Mouse (Mus musculus) limb, embryonic 12.5 days (tissue): ENCODE measurements around the gene Prepl. TPM values are rescaled to one million over a fixed set of nuclear protein-coding genes. Genes with fewer than 3 reads are reported as not detected.
A peak's percentile ranks its signal among the peaks of the same experiment; 100 is the strongest.

Experiments
- ATAC-seq: fragments of 200-750 bp; cut with Nextera tagmentation; 2 replicates; pipeline ENCODE4 v1.8.0; 2017; ENCODE audit warnings: low read depth, moderate TSS enrichment; ENCODE audit not compliant: insufficient number of reproducible peaks, insufficient read depth, low FRiP score, low TSS enrichment
- H3K27ac ChIP-seq: fragments of 300-500 bp; sonication (generic); 2 replicates; pipeline ENCODE4 v1.5.1; 2016; ENCODE audit warnings: mild to moderate bottlenecking, moderate library complexity
- H3K27me3 ChIP-seq: fragments of 300-500 bp; sonication (generic); 2 replicates; pipeline ENCODE4 v1.6.1; 2016; ENCODE audit warnings: mild to moderate bottlenecking, moderate library complexity
- H3K36me3 ChIP-seq: fragments of 300-500 bp; sonication (generic); 2 replicates; pipeline ENCODE4 v1.6.1; 2016; ENCODE audit warnings: mild to moderate bottlenecking, moderate library complexity
- H3K4me1 ChIP-seq: fragments of 300-500 bp; sonication (generic); replicated peaks from 2 replicates; pipeline ENCODE4 v1.6.1; 2016
- H3K4me2 ChIP-seq: fragments of 300-500 bp; sonication (generic); 2 replicates; pipeline ENCODE4 v1.6.1; 2016; ENCODE audit warnings: mild to moderate bottlenecking, moderate library complexity
- H3K4me3 ChIP-seq: fragments of 300-500 bp; sonication (generic); replicated peaks from 2 replicates; pipeline ENCODE4 v1.5.1; 2016; ENCODE audit warnings: mild to moderate bottlenecking
- H3K9ac ChIP-seq: fragments of 300-500 bp; sonication (generic); replicated peaks from 2 replicates; pipeline ENCODE4 v1.6.1; 2016; ENCODE audit warnings: mild to moderate bottlenecking, moderate library complexity
- H3K9me3 ChIP-seq: fragments of 300-500 bp; sonication (generic); 2 replicates; pipeline ENCODE4 v1.6.1; 2016; ENCODE audit warnings: mild to moderate bottlenecking, moderate library complexity
- WGBS: fragments of 180-500 bp; shearing (Covaris S2); methylation state at CpG from one replicate; pipeline ENCODE4 v1.1.7; 2016; 5-methylcytosine and 5-hydroxymethylcytosine counted together
- polyA plus RNA-seq: library from polyadenylated mRNA; unstranded; fragments of >200 nt; fragmentation: Nextera tagmentation; extraction: Ambion mirVana; gene quantifications from 2 replicates; pipeline ENCODE4 v1.2.1, GENCODE M21; 2016

Prepl gene
- polyA plus RNA-seq, result 28.7 and 30.7 TPM in 2 replicates

DNA sequence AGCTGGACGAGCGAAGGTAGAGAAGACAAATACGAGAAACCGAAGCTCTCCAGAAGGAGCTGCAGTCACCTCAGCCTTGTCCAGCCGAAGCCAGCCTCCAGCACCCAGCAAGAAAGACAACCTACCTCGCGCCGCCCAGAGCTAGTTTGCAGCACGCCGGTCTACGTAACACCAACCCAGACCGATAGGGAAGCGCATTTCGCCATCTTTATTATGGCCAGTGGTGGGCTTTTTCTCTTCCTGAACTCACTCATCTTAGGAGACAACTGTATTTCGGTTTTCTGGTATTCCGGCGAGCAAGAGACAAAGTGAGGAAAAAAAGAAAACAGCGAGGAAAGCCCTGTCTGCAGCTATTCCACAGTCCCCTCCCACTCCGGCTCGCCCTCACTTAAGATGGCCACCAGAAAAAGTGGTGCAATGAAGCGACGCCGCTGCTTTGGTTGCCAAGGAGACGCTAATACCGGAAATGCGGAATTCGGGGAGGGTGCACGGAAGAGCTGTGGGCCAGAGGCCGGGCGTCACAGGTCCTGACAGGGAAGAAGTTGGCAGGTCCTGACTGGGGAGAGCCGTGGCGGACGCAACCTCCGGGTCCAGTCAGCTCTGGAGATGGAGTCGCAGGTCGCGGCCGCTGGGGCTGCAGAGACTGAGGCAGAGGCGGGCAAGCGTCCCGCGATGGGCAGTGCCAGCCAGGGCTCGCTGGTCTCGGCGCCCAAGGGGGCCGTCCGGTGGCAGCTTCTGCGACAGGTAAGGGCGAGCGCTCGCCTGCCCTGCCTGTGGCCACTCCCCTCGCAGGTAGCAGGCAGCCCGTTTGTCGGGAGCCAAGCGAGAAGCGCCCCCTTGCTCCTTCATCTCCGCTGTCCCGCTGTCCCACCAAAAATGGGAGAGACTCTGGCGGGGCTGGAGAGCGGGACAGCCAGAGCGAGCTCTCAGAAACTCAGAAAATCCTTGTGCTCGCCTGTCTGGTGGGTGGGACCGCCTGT is at the start of gene Prepl, which contains the start of gene Camkmt:
Prepl (minus strand) TSS at position 122 of the 980 bp plus-strand sequence.
Camkmt (plus strand) TSS at position 433 of the 980 bp plus-strand sequence.
- H3K4me2 ChIP-seq, result peak within 1 kb of the TSS; percentile 66
- peak; percentile 98 for ATAC-seq
- peaks cover 15% of the 10 kb centered on the region for H3K4me1 ChIP-seq
- H3K4me3 ChIP-seq, result peak within 1 kb of the TSS; percentile 85
- H3K27ac ChIP-seq, result peak within 1 kb of the TSS; percentile 85
- under 1% methylated on average over 61 of the region's 63 CpGs for WGBS
- H3K36me3 ChIP-seq, result no peaks in the 10 kb centered on the region
- H3K9ac ChIP-seq, result peak within 1 kb of the TSS; percentile 68
- no peaks in the 10 kb centered on the region for H3K27me3 ChIP-seq
- H3K9me3 ChIP-seq, result no peaks in the 10 kb centered on the region

GRCm38 (mm10) chr17:85138393-85138792 is 48.4 kb upstream of the Prepl start:
- Histone ChIP-seq H3K4me2 (no peak overlapping the region), H3K27me3 (no peaks in the 10 kb centered on the region), H3K27ac (no peak overlapping the region), H3K4me1 (no peaks in the 10 kb centered on the region; the same call in 1 of the 2 replicates), H3K9ac (no peak overlapping the region), H3K4me3 (no peak overlapping the region), H3K9me3 (no peaks in the 10 kb centered on the region), H3K36me3 (no peaks in the 10 kb centered on the region)
- 92% methylated on average over 1 of the region's 1 CpGs for WGBS
- ATAC-seq, result no peak

DNA sequence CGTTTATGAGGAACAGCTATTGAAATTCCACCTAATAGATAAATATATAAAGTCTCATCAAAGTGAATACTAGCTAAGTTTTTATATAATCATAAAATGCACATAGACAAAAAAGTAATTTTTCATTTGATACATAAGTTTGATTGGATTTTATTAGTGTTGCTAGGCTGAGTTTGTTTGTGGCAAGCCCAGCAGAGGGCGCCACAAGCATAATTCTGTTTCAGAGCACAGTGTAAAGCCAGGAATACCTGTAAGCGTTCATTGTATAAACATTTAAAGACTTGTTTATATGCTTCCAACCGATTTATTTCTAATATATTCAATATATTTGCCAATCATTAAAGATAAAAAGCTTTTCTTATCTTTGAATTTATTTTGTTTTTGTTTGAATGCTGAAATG is 26.6 kb upstream of the Prepl start:
- Histone ChIP-seq H3K27ac (no peak overlapping the region), H3K4me3 (no peak overlapping the region), H3K9me3 (no peaks in the 10 kb centered on the region), H3K9ac (no peak overlapping the region), H3K4me1 (no peaks in the 10 kb centered on the region), H3K36me3 (no peaks in the 10 kb centered on the region), H3K4me2 (no peak overlapping the region), H3K27me3 (no peaks in the 10 kb centered on the region)
- no peak for ATAC-seq
- WGBS, result 31% methylated on average over 4 of the region's 4 CpGs

DNA sequence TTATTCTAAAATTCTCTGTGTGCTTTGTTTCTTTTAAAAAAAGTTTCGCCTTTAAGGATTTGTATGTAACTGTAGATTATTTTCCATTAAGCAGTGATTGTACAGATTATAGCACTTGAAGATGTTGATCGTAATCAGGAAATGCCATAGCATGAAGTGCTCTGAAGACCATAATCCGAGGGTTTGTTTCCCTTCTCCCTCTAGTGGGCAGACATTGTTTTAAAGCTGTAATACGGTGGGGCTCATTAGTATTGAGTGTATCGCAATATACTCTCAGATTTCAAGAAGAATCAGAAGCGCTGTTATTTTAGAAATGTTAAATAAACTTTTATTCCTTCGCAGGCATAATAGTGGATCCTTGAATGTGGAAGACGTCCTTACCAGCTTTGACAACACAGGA is 23.4 kb upstream of the Prepl start:
- Histone ChIP-seq H3K4me2 (no peak overlapping the region), H3K27ac (no peak overlapping the region), H3K4me3 (no peak overlapping the region), H3K36me3 (no peaks in the 10 kb centered on the region), H3K9me3 (no peaks in the 10 kb centered on the region), H3K4me1 (no peaks in the 10 kb centered on the region), H3K27me3 (no peaks in the 10 kb centered on the region), H3K9ac (no peak overlapping the region)
- no peak for ATAC-seq
- 88% methylated on average over 8 of the region's 8 CpGs for WGBS

- H3K9me3 ChIP-seq, result no peaks in the 10 kb centered on the region
- no peak for ATAC-seq
- 97% methylated on average over 1 of the region's 1 CpGs for WGBS
Observed at GRCm38 (mm10) chr17:85110640-85111039, 20.6 kb upstream of the Prepl start.

DNA sequence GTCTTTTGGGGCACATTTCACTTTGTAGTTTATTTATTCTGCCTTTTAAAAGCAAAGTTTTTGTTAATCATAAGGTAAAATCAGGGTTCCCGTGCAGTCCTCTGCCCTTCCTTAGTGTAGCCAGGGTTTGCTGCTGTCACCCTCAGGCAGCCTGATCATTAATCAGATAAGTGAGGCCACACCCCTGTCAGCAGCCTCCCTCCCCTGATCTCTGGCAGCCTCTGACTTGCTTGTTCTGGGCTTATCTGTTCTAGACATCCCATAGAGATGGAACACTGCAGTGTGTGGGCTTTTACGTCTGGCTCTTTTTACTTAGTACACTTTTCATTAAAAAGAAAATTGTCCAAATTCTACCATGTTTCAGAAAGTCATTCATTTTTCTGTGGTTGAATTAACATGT is 13.3 kb upstream of the Prepl start:
- Histone ChIP-seq H3K27me3 (no peaks in the 10 kb centered on the region), H3K4me2 (no peak overlapping the region), H3K4me1 (no peaks in the 10 kb centered on the region), H3K4me3 (no peak overlapping the region), H3K9ac (no peak overlapping the region), H3K27ac (no peak overlapping the region), H3K36me3 (peaks cover 11% of the 10 kb centered on the region), H3K9me3 (peaks cover 7% of the 10 kb centered on the region; the same call in 1 of the 2 replicates)
- 38% methylated on average over 2 of the region's 2 CpGs for WGBS
- ATAC-seq, result no peak

More at GRCm38 (mm10) chr17:85110640-85111039, 20.6 kb upstream of the Prepl start:
- H3K27ac ChIP-seq, result no peak overlapping the region
- no peaks in the 10 kb centered on the region for H3K27me3 ChIP-seq
- H3K4me1 ChIP-seq, result no peaks in the 10 kb centered on the region
- H3K4me2 ChIP-seq, result no peak overlapping the region
- no peaks in the 10 kb centered on the region for H3K36me3 ChIP-seq
- H3K4me3 ChIP-seq, result no peak overlapping the region
- H3K9ac ChIP-seq, result no peak overlapping the region

DNA sequence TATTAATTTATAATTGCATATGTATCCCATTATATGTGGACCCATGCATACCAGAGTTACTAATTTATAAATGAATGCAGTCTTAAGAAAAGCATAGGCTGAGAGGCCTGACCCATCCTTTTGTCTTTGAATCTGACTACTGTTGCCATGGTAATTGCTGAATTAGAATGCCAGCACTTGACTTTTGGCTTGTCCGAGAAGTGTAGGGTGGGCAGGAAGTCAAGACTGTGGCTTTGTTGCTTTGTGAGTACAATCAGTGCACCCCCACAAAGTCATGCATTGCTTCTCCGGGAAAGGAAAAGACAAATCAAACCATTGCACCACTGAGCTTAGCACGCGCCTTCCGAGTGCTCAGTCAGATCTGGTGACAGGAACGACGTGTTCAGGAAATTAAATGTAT is 11.7 kb upstream of the Prepl start:
- Histone ChIP-seq H3K4me3 (no peak overlapping the region), H3K36me3 (peaks cover 22% of the 10 kb centered on the region), H3K27me3 (no peaks in the 10 kb centered on the region), H3K9ac (no peak overlapping the region), H3K4me2 (no peak overlapping the region), H3K9me3 (peaks cover 14% of the 10 kb centered on the region; the same call in 1 of the 2 replicates), H3K4me1 (no peaks in the 10 kb centered on the region), H3K27ac (no peak overlapping the region)
- no peak for ATAC-seq
- 91% methylated on average over 7 of the region's 7 CpGs for WGBS

- WGBS, result 76% methylated on average over 3 of the region's 3 CpGs
- H3K27ac ChIP-seq, result no peak overlapping the region
- no peak for ATAC-seq
Observed at GRCm38 (mm10) chr17:85100232-85100631, 10.2 kb upstream of the Prepl start.

GRCm38 (mm10) chr17:85098677-85099323 is 8.8 kb upstream of the Prepl start:
- no peaks in the 10 kb centered on the region for H3K4me1 ChIP-seq
- 94% methylated on average over 7 of the region's 7 CpGs for WGBS
- H3K4me3 ChIP-seq, result no peak overlapping the region
- H3K4me2 ChIP-seq, result no peak overlapping the region
- no peak for ATAC-seq
- no peak overlapping the region for H3K9ac ChIP-seq
- peaks cover 14% of the 10 kb centered on the region; the same call in 1 of the 2 replicates for H3K9me3 ChIP-seq
- peaks cover 22% of the 10 kb centered on the region for H3K36me3 ChIP-seq
- no peak overlapping the region for H3K27ac ChIP-seq
- H3K27me3 ChIP-seq, result no peaks in the 10 kb centered on the region

More at GRCm38 (mm10) chr17:85100232-85100631, 10.2 kb upstream of the Prepl start:
- no peaks in the 10 kb centered on the region for H3K4me1 ChIP-seq
- H3K4me3 ChIP-seq, result no peak overlapping the region
- peaks cover 22% of the 10 kb centered on the region for H3K36me3 ChIP-seq
- no peak overlapping the region for H3K9ac ChIP-seq
- no peak overlapping the region for H3K4me2 ChIP-seq
- peaks cover 14% of the 10 kb centered on the region; the same call in 1 of the 2 replicates for H3K9me3 ChIP-seq
- no peaks in the 10 kb centered on the region for H3K27me3 ChIP-seq

DNA sequence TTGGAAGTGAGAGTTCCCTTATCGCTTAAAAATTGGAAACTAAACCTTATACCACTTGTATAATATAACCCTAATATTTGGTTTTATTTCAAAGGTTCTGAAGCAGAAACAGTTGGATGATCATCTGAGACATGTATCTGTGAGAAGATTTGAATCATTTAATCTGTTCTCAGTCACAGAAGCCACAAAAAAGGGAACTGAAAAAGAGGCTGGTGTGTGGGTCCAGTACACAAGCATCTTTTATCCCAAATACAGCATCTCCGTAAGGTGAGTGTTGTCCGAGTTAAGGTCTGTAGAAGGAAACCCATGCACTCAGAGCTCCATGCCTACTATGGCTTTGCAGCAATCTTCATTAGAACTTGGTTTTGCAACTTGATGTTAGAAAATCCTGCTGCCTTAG is 6.4 kb upstream of the Prepl start:
- 94% methylated on average over 3 of the region's 3 CpGs for whole genome bisulfite sequencing
- H3K27me3 ChIP-seq, result no peaks in the 10 kb centered on the region
- peaks cover 14% of the 10 kb centered on the region; the same call in 1 of the 2 replicates for H3K9me3 ChIP-seq
- H3K9ac ChIP-seq, result no peak overlapping the region
- peaks cover 22% of the 10 kb centered on the region for H3K36me3 ChIP-seq
- H3K4me2 ChIP-seq, result no peak overlapping the region
- peaks cover 5% of the 10 kb centered on the region; the same call in 1 of the 2 replicates for H3K4me1 ChIP-seq
- ATAC-seq, result no peak
- no peak overlapping the region for H3K27ac ChIP-seq
- H3K4me3 ChIP-seq, result no peak overlapping the region

- Histone ChIP-seq H3K27ac (no peak overlapping the region), H3K9ac (no peak overlapping the region), H3K27me3 (no peaks in the 10 kb centered on the region), H3K4me2 (peak overlapping the region; percentile 66), H3K9me3 (no peaks in the 10 kb centered on the region), H3K4me1 (peaks cover 15% of the 10 kb centered on the region), H3K4me3 (peak overlapping the region; percentile 85; the same call in 1 of the 2 replicates), H3K36me3 (no peaks in the 10 kb centered on the region)
- WGBS, result 93% methylated on average over 6 of the region's 6 CpGs
- no peak for ATAC-seq
Observed at GRCm38 (mm10) chr17:85091762-85092161, 1.7 kb upstream of the Prepl start.
